Mouse (Mus musculus) CH12.LX (cell line): ENCODE results near the gene Prr15l.

Source experiments
- CTCF ChIP-seq, 2 experiments: IDR thresholded peaks in 1 of 2; conservative IDR thresholded peaks in 1 of 2; 2 replicates each; pipeline ENCODE4 v1.5.1; 2011 to 2012; ENCODE audit warnings: low read depth in 2 of 2, low read length in 2 of 2, improper control_type of control experiment in 1 of 2, inconsistent platforms in 1 of 2, mild to moderate bottlenecking in 1 of 2, moderate library complexity in 1 of 2
- E2F4 ChIP-seq: IDR thresholded peaks from 2 replicates; pipeline ENCODE4 v1.6.1; 2011; ENCODE audit warnings: low read depth, low read length, improper control_type of control experiment; ENCODE audit not compliant: insufficient replicate concordance
- GABPA ChIP-seq: IDR thresholded peaks from 2 replicates; pipeline ENCODE4 v1.6.1; 2012; ENCODE audit warnings: low read depth, low read length, improper control_type of control experiment, inconsistent platforms; ENCODE audit not compliant: insufficient replicate concordance
- MAX ChIP-seq: IDR thresholded peaks from 2 replicates; pipeline ENCODE4 v1.6.1; 2011; ENCODE audit warnings: low read length, improper control_type of control experiment
- POLR2A ChIP-seq: IDR thresholded peaks from 2 replicates; pipeline ENCODE4 v1.6.1; 2011; ENCODE audit warnings: low read depth, mild to moderate bottlenecking, improper control_type of control experiment, low read length
- ZNF384 ChIP-seq: IDR thresholded peaks from 2 replicates; pipeline ENCODE4 v1.6.1; 2012; ENCODE audit warnings: low read depth, low read length, improper control_type of control experiment, inconsistent platforms

- no peak for TF ChIP-seq ZNF384
- TF ChIP-seq MAX = no peak
- no peak for TF ChIP-seq E2F4
- TF ChIP-seq GABPA = no peak
- no peak for TF ChIP-seq POLR2A
- TF ChIP-seq CTCF (conservative IDR thresholded peaks at IDR 0.05 in 1 of 2, IDR thresholded peaks at IDR 0.05 in 1 of 2; ENCODE audit: low read depth in 2 of 2, low read length in 2 of 2) = no peak
Measured at GRCm38 (mm10) chr11:96978401-96979246, 50.7 kb downstream of the Prr15l start.
